Mouse (Mus musculus) frontal cortex, postnatal 14 days (tissue): Measurements from ENCODE around the gene Zswim7.

Experiments used
- DNase-seq, 2 experiments: peaks; one replicate each; pipeline ENCODE4 v3.0.0; 2022; ENCODE audit warnings: low spot score in 2 of 2

Zswim7 gene

GRCm38 (mm10) chr11:62253380-62253779 is 27.8 kb downstream of the Zswim7 start:
- DNase-seq = no peak

DNA sequence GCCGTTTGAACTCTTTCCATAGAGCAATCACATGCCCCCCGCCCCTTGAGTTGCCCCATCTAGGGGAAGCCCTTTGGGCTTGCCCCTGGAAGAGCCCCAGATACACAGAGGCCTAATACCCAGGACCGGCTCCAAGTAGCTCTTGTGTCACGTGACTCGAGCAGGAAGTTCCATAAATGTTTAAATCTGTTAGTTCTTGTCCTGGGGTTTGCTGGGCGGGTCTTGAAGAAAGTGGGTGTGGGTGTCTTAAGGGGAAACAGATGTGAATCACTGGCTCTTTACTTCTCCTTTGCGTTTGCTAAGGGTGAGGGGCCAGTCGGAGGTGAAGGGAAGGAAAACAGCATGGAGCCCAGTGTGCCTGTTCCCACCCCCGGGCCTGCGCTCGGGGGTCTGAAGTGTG is 30.1 kb downstream of the Zswim7 start:
- DNase-seq = no peak

GRCm38 (mm10) chr11:62249266-62250037 is 31.7 kb downstream of the Zswim7 start:
- no peak for DNase-seq

DNA sequence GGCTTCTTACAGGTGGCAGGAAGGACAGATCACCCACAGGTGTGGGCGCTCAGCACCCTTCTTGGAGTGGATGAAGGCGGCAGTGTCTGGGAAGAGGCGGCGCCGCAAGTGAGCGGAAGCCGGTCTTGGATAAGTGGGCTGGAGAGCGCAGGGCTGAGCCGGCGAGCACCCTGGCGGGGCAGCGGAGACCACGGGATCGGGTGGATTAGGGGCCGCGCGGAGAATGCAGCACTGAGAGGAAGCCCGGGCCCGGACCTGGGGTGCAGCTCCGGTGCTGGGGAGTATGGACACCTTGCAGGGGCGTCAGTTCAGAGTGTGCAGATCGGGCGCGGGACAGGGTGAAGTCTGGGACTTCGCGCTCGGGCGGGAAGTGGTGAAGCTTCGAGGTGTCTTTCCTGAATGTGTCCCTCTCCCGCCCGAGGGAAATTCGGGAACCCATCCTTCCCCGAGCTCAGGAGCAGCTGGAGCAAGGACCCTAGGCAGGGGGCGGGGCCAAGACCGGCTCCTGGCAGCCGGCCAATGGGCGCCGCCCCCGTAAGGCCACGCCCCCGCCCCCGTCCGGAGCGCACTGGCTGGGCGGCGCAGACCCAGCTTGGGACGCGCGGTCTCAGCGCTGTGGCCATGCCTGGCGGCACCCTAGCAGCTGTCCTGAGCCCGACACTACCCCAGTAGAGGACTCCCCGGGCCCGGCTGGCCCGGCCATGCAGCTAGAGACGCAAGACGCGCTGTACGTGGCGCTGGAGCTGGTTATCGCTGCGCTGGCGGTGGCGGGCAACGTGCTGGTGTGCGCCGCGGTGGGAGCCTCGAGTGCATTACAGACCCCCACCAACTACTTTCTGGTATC is 32.6 kb downstream of the Zswim7 start, which contains the start of gene Adora2b:
Adora2b (plus strand) TSS at position 584 of the 844 bp plus-strand sequence.
- DNase-seq = peak in 1 of 2 experiments; percentile 24

DNA sequence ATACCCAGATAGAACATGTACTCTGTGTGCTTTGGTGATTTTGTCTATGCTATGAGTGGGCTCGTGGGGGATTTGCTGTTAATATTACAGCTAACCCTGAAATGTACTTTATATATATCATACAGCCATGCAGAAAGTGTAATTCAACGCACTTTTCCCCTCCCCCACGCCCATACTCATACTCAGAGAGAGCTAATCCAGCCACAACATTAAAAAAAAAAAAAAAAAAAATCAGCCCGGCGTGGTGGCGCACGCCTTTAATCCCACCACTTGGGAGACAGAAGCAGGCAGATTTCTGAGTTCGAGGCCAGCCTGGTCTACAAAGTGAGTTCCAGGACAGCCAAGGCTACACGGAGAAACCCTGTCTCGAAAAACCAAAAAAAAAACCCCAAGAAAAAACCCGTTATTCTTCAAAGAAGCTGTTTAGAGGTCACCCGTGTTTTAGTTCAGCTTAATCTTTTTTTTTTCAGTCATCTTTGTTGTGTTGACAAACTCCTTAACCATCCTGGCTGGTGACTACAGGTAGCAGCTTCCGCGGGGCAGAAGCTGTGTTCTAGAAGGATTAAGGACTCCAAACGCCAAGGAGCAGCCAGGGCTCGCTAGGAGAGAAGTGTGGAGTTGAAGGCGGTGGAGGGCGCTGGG is 33.3 kb downstream of the Zswim7 start:
- DNase-seq = no peak

- DNase-seq = no peak
Measured at GRCm38 (mm10) chr11:62244471-62244870, 36.7 kb downstream of the Zswim7 start.

- no peak for DNase-seq
Measured at GRCm38 (mm10) chr11:62243871-62244270, 37.3 kb downstream of the Zswim7 start.

DNA sequence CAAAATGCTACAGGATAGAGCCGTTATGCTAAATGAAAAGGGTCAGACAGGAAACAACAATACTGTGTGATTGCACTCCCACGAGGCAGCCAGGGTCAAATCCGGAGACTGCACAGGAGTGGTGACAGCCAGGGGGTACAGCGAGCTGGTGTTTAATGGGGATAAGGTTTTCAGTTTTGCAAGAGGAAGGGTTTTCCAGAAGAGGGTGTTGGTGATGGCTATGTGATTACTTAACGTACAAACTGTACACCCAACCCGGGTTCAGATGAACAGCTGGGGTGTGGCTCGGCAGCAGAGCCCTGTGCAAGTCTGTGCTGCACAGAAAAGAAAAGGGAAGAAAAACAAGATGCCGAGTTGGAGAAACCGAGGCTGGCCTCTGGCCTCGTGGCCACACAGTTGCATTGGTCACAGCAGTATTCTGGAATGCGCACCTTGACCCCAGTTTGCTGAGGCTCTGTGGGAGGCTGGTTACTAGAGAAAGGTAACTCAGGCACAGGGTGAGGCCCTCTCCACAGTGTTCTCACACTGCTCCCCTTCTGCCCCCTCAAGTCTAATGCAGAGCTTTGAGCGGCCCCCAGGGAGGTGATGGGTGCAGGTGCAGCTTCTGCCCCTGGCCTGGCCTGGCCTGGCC is 40.4 kb downstream of the Zswim7 start:
- no peak for DNase-seq

- no peak for DNase-seq
Measured at GRCm38 (mm10) chr11:62224797-62225196, 56.4 kb downstream of the Zswim7 start.

GRCm38 (mm10) chr11:62223962-62224361 is 57.2 kb downstream of the Zswim7 start:
- no peak for DNase-seq

DNA sequence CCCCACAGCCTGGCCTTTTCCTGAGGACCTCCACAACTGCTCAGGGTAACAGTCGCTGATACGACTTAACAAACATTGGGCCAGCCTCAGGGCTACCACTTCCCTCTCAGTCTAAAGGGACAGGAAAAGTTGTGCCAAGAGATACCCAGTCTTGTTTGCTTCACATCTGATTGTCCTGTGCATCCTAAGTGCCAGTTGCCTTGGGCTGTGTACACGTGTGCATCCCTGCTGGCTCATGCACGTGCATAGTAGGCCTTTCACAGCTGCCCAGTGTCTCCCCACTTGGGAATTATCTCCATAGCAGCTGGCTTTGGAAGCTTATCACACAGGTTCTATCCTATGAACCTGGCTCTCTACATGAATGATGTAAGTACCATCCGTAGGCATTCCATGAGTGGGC is 57.8 kb downstream of the Zswim7 start:
- DNase-seq = no peak

- no peak for DNase-seq
Measured at GRCm38 (mm10) chr11:62220756-62221510, 60.2 kb downstream of the Zswim7 start.

DNA sequence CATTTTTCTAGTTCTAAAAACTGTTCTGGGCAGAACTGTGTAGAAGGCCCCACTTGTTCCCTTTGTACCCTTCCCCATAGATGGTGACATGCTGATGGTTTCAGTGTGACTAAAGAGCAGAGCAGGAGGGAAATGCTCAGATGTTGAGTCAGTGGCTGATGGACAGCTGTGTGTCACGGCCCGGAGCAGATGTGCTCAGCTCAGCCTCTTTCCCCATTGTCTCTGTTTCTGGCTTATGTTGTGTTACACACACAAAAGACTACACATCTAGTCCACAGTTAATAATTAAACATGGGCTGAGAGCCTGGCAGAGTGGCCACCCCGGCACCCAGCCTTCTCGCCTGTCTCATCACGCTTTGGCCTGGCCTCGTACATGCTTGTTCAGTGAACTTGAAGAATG is 63.4 kb downstream of the Zswim7 start:
- no peak for DNase-seq
